Mouse (Mus musculus): ENCODE measurements at regions not wholly inside any gene's neighbourhood (a gene's known extent, or its start where the extent isn't known, plus 50 kb on each side); places are given as distances from the start of the nearest gene placed in this dataset.
A peak's percentile ranks its signal among the peaks of the same experiment; 100 is the strongest.

DNA sequence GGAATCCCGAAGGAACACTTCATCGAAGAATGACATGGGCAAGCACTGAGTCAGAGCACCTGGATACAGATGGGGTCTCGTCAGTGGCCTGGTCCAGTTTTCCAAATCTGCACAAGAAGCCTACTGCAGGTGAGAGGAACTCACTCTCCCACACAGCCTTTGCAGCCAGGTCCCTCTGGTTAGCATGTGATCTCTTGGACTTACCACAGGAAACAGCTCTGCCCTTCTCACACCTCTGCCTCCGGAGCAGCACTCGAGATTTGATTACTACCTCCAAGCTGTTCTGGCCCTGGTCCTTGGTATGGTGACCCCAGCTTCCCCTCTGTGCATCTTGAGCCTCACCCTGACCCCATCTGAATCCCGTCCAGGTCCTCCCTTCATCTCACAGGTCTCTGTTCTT lies 128.5 kb upstream of the Zfp618 start:
- no peak for ATAC-seq
- no peak for DNase-seq (ENCODE audit: low read depth, low spot score)
- no peaks in the 10 kb centered on the region for H3K27me3 ChIP-seq
- CTCF ChIA-PET, result no interaction called here
- in situ Hi-C loops (cut with MboI; ENCODE audit: low pct_unique_long_range_greater_than_20kb), result no loop called here
- TF ChIP-seq CTCF (IDR thresholded peaks at IDR 0.05), result no peak
- POLR2A ChIA-PET, result no interaction called here

DNA sequence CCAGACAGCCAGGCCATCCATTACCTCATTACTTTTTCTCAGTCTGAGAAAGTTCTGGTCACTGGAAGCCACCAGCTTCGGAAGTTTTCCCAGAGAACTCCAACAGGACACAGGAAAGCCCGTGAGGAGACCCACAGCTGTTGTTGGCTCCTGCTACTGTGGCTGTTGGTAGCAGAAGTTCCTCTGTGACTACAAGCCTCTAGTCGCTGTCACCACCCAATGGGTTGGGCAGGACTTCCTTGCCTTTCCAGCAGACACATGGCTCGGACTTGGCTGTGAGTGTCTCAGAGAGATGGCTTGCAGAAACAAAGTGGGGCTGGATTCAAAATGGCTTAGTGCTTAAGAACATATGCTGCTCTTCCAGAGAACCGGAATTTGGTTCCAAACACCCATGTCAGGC lies 114.8 kb upstream of the Zfp618 start:
- CTCF ChIA-PET, result no interaction called here
- ATAC-seq, result no peak
- in situ Hi-C loops (cut with MboI; ENCODE audit: low pct_unique_long_range_greater_than_20kb), result no loop called here
- H3K27me3 ChIP-seq, result no peaks in the 10 kb centered on the region
- POLR2A ChIA-PET, result no interaction called here
- TF ChIP-seq CTCF (IDR thresholded peaks at IDR 0.05), result no peak
- DNase-seq (ENCODE audit: low read depth, low spot score), result no peak

DNA sequence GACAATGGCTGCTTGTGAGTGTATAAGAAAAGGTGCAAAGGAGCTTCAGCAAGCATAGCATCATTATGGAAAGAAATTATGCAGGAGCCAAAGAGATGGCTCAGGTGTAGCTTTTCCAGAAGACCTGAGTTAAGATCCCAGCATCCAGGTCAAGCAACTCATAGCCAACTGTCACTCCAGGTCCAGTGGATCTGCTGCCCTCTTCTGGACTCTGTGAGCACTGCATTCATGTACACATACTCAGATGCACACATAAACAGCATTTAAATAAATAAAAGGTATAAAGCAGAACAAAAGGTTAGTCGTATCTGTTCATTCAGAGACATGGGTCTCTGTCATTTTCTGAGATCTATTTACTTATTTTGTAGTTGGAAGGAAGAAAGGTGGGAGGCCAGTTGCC lies 112.0 kb upstream of the Zfp618 start:
- ATAC-seq (no peak), DNase-seq (ENCODE audit: low read depth, low spot score) (no peak)
- H3K27me3 ChIP-seq, result no peaks in the 10 kb centered on the region
- in situ Hi-C loops (cut with MboI; ENCODE audit: low pct_unique_long_range_greater_than_20kb), result no loop called here
- POLR2A ChIA-PET, result no interaction called here
- CTCF ChIA-PET, result no interaction called here
- peak; percentile 28 for TF ChIP-seq CTCF (IDR thresholded peaks at IDR 0.05)

- CTCF ChIA-PET, result no interaction called here
- DNase-seq (ENCODE audit: low read depth, low spot score) (no peak), ATAC-seq (no peak)
- in situ Hi-C loops (cut with MboI; ENCODE audit: low pct_unique_long_range_greater_than_20kb), result no loop called here
- no peak for TF ChIP-seq CTCF (IDR thresholded peaks at IDR 0.05)
- POLR2A ChIA-PET, result interaction anchor here (0.6 kb wide), 1 partner anchor 13 kb away, joined by 3 read pairs; no protein-coding TSS in a partner anchor
- H3K27me3 ChIP-seq, result no peaks in the 10 kb centered on the region
Measured at GRCm38 (mm10) chr4:62856406-62856805, 109.0 kb upstream of the Zfp618 start.

DNA sequence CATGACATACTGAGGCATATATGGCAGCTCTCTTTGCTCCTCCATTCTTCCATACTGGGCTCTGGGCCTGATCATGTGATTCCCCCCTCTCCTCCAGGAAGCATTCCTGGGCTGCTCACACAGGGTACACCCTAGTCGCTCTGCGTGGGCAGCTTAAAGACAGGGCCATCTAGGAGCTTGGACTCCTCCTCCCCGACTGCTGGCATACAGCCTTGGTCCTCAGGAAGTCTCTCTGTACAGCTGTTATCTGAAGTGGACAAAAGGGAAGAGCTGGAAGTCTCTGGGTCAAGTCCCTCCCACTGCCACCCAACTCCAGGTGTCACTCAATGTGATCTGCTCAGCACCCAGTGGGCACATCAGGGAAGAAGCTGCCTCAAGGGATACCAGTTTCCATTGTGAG lies 102.6 kb upstream of the Zfp618 start:
- in situ Hi-C loops (cut with MboI; ENCODE audit: low pct_unique_long_range_greater_than_20kb), result no loop called here
- POLR2A ChIA-PET, result no interaction called here
- H3K27me3 ChIP-seq, result no peaks in the 10 kb centered on the region
- DNase-seq (ENCODE audit: low read depth, low spot score) (no peak), ATAC-seq (no peak)
- TF ChIP-seq CTCF (IDR thresholded peaks at IDR 0.05), result no peak
- CTCF ChIA-PET, result interaction anchor here (0.6 to 1.4 kb wide), 3 partner anchors 12 to 18 kb away, joined by 3 to 4 read pairs (median 3); no protein-coding TSS in a partner anchor

DNA sequence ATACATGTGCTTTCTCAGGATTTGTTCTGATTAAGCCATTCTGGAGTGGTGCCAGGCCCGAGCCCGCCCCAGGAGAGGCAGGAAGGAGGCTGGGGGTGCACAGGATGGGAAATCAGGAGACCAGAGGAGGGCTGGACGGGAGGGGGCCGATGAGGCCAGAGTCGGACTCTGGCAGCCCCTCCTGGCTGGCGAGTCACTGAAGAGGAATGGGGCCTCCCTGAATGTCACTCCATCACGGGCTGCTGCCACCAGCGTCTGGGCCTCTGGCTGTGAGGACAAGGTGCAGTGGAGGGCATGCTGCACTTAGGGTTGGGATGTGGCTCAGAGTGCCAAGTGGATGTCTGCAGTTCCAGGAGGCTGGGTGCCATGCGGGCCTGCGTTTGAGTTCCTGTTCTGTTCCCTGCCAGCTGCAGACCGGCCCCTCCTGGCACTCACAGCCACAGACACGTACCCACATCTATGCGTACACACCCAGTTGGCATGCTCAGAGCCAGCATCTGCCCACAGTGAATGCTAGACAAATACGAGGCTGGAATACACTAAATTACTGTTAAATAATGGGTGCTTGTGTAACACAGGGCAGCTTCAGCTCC lies 94.9 kb upstream of the Zfp618 start:
- DNase-seq (ENCODE audit: low read depth, low spot score), result no peak
- ChIA-PET CTCF (no interaction called here), POLR2A (no interaction called here)
- TF ChIP-seq CTCF (IDR thresholded peaks at IDR 0.05), result no peak
- no peaks in the 10 kb centered on the region for H3K27me3 ChIP-seq
- peak; percentile 44 for ATAC-seq
- in situ Hi-C loops (cut with MboI; ENCODE audit: low pct_unique_long_range_greater_than_20kb), result no loop called here

- H3K27me3 ChIP-seq, result no peaks in the 10 kb centered on the region
- ATAC-seq (no peak), DNase-seq (ENCODE audit: low read depth, low spot score) (no peak)
- ChIA-PET CTCF (interaction anchor here (1.2 kb wide), 1 partner anchor 246 kb away, joined by 3 read pairs; no protein-coding TSS in a partner anchor), POLR2A (no interaction called here)
- TF ChIP-seq CTCF (IDR thresholded peaks at IDR 0.05), result no peak
- in situ Hi-C loops (cut with MboI; ENCODE audit: low pct_unique_long_range_greater_than_20kb), result no loop called here
Measured at GRCm38 (mm10) chr4:62872562-62872961, 92.8 kb upstream of the Zfp618 start.

DNA sequence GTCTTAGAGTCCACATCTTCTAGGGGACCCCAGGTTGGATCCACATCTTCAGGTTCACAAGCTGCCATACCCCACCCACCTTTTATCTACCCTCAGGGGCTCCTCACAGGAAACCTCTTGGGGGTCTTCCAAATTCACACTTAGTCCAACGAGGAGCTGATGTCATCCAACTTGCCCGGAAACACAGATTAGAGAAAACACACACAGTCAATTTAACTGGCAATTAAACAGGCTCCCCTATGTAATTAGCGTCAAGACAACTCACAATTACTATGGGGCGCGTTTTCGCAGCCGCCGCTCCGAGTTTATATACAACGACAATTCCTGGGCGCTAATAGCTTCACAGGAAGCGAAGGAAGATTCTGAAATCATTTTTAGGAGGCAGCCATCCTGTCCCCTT lies 91.4 kb upstream of the Zfp618 start:
- ChIA-PET CTCF (interaction anchor here (1.2 kb wide), 1 partner anchor 11 kb away, joined by 4 read pairs; no protein-coding TSS in a partner anchor), POLR2A (no interaction called here)
- no peaks in the 10 kb centered on the region for H3K27me3 ChIP-seq
- in situ Hi-C loops (cut with MboI; ENCODE audit: low pct_unique_long_range_greater_than_20kb), result no loop called here
- no peak for ATAC-seq
- no peak for DNase-seq (ENCODE audit: low read depth, low spot score)
- no peak for TF ChIP-seq CTCF (IDR thresholded peaks at IDR 0.05)

DNA sequence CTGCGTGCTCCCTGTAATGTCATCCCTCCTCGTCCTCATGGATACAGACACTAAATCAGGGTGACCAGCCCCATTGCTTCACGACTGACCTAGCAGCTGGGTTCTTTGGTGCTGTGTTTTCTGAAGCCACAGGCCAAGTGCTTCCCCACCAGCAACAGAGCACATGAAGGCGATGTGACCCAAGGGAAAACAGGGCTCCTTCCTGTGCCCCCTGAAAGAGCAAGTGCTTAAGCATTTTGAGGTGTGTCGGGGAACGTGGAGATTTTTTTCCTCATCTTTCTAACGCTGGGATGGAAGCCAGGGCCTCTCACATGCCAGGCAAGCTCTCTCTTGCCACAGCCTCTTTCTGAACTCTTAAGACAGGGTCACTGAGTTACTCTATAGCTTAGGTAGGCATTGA lies 87.3 kb upstream of the Zfp618 start:
- no peak for TF ChIP-seq CTCF (IDR thresholded peaks at IDR 0.05)
- DNase-seq (ENCODE audit: low read depth, low spot score) (no peak), ATAC-seq (no peak)
- H3K27me3 ChIP-seq, result no peaks in the 10 kb centered on the region
- CTCF ChIA-PET, result no interaction called here
- in situ Hi-C loops (cut with MboI; ENCODE audit: low pct_unique_long_range_greater_than_20kb), result no loop called here
- POLR2A ChIA-PET, result no interaction called here

- TF ChIP-seq CTCF (IDR thresholded peaks at IDR 0.05), result no peak
- H3K27me3 ChIP-seq, result no peaks in the 10 kb centered on the region
- ATAC-seq (no peak), DNase-seq (ENCODE audit: low read depth, low spot score) (no peak)
- CTCF ChIA-PET, result no interaction called here
- in situ Hi-C loops (cut with MboI; ENCODE audit: low pct_unique_long_range_greater_than_20kb), result no loop called here
- POLR2A ChIA-PET, result no interaction called here
Measured at GRCm38 (mm10) chr4:62878927-62879326, 86.4 kb upstream of the Zfp618 start.

DNA sequence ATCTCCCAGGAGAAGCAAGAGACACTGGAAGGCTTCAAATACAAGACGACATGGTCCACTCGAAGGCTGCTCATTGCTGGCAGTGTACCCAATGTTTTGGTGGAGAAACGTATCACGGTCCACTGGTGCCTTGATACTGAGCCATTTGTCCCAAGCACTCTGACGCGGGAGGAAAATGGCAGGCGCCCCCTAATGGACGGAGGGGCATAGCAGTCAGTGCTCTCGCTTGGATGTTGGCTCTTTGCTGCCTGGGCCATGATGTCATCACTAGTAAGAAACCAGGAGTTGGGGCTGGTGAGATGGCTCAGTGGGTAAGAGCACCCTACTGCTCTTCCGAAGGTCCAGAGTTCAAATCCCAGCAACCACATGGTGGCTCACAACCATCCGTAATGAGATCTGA lies 83.5 kb upstream of the Zfp618 start:
- TF ChIP-seq CTCF (IDR thresholded peaks at IDR 0.05), result peak; percentile 17
- DNase-seq (ENCODE audit: low read depth, low spot score), result no peak
- ChIA-PET CTCF (interaction anchor here (1.0 kb wide), 1 partner anchor 241 kb away, joined by 3 read pairs; no protein-coding TSS in a partner anchor), POLR2A (no interaction called here)
- H3K27me3 ChIP-seq, result no peaks in the 10 kb centered on the region
- no peak for ATAC-seq
- in situ Hi-C loops (cut with MboI; ENCODE audit: low pct_unique_long_range_greater_than_20kb), result no loop called here

DNA sequence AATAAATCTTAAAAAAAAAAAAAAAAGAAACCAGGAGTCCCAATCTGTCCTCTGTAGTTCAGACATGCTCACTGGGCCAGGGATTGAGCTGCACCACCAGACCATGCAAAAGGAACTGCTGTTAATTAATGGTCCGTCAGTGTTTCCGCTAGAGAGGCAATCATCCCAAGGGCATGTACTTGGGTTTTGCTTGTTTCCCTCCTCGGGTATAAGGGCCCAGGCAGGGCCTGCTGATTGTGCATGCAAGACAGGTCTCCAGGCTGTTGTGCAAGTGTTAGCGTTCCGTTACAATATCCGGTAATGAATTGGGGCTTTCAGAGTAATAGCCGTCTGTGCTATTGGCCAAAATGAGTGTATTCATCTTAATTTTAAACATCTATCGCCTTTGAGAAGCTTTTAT lies 83.1 kb upstream of the Zfp618 start:
- H3K27me3 ChIP-seq, result no peaks in the 10 kb centered on the region
- CTCF ChIA-PET, result interaction anchor here (1.0 kb wide), 1 partner anchor 240 kb away, joined by 3 read pairs; no protein-coding TSS in a partner anchor
- TF ChIP-seq CTCF (IDR thresholded peaks at IDR 0.05), result no peak
- ATAC-seq, result no peak
- POLR2A ChIA-PET, result no interaction called here
- no peak for DNase-seq (ENCODE audit: low read depth, low spot score)
- in situ Hi-C loops (cut with MboI; ENCODE audit: low pct_unique_long_range_greater_than_20kb), result no loop called here
